Comparison of ENCODE assay signal across 8 mouse cellular contexts in the genomic region with DNA sequence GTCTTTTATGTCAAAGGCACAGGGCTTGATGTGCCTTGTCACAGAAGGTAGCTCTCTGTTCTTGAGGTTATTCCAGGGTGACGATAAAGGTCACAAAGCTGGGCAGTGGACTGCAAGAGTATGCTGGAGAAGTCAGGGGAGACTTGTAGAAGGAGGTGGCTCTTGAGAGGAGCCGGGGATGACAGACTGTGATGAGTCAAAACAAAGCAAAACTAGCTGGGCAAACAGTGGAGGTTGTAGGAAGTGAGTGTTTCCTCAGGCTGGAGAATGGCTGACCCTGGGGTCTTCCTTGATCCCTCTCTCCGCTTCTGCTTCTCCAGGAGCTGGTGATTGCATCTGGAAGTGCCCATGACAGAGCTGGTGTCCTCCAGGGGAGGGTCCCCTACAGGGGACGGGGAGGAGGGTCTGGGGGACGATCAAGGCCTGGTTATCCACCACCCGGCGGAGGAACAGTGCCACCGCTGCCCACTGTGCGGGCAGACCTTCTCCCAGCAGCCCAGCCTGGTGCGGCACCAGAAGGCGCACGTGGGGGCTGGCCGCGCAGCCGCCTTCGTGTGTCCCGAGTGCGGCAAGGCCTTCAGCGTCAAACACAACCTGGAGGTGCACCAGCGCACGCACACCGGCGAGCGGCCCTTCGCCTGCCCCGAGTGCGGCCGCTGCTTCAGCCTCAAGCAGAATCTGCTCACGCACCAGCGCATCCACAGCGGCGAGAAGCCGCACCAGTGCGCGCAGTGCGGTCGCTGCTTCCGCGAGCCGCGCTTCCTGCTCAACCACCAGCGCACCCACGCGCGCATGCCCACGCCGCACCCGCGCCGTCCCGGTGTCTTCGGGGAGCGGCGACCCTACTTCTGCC. TPM values are rescaled to one million over a fixed set of nuclear protein-coding genes. Genes with fewer than 3 reads are reported as not detected.
DNase-seq lines count a peak whose midpoint lies in the region; ATAC-seq and TF ChIP-seq lines count a peak whose summit lies in the region.

No protein-coding gene starts in this region.

- 0 out of 2 replicates have a peak, but pooled peaks have one; percentile 16 for ATAC-seq in heart, embryonic 11.5 days (replicated peaks; ENCODE audit: insufficient number of reproducible peaks, low FRiP score, low TSS enrichment)
- peak; percentile 45 for ATAC-seq in forebrain, embryonic 12.5 days (ENCODE audit: low FRiP score)
- peak; percentile 27; the same call in 1 of the 2 replicates for ATAC-seq in kidney, embryonic 15.5 days (replicated peaks; ENCODE audit: low FRiP score)
- ATAC-seq in liver, embryonic 14.5 days (ENCODE audit: insufficient read depth): no peak

- H3K4me3 ChIP-seq in heart, embryonic 11.5 days (ENCODE audit: low read depth, low read length): peak overlapping the region; percentile 37
- peak overlapping the region; percentile 44 for H3K4me3 ChIP-seq in forebrain, embryonic 12.5 days (replicated peaks)
- peak overlapping the region; percentile 47 for H3K4me3 ChIP-seq in kidney, embryonic 15.5 days (replicated peaks)
- peak overlapping the region in 1 of 2 experiments; percentile 34; a peak in 3 of 4 replicates for H3K4me3 ChIP-seq in liver, embryonic 14.5 days (ENCODE audit: insufficient read depth in 1 of 2, low read depth in 2 of 2, low read length in 2 of 2)

- no peaks in the 10 kb centered on the region for H3K36me3 ChIP-seq in heart, embryonic 11.5 days (ENCODE audit: control insufficient read depth, insufficient read depth, low read length)
- H3K36me3 ChIP-seq in forebrain, embryonic 12.5 days (replicated peaks): no peaks in the 10 kb centered on the region
- no peaks in the 10 kb centered on the region for H3K36me3 ChIP-seq in kidney, embryonic 15.5 days
- H3K36me3 ChIP-seq in liver, embryonic 14.5 days (replicated peaks; ENCODE audit: control insufficient read depth, insufficient read depth, low read depth): no peaks in the 10 kb centered on the region

- H3K4me1 ChIP-seq in heart, embryonic 11.5 days (ENCODE audit: control insufficient read depth, insufficient read depth, low read length): peaks cover 21% of the 10 kb centered on the region
- peaks cover 23% of the 10 kb centered on the region for H3K4me1 ChIP-seq in forebrain, embryonic 12.5 days
- peaks cover 39% of the 10 kb centered on the region for H3K4me1 ChIP-seq in kidney, embryonic 15.5 days
- no peaks in the 10 kb centered on the region for H3K4me1 ChIP-seq in liver, embryonic 14.5 days (replicated peaks; ENCODE audit: control insufficient read depth in 2 of 2, insufficient read depth in 2 of 2, low read length in 1 of 2)

- peak overlapping the region; percentile 65 for H3K9ac ChIP-seq in heart, embryonic 11.5 days (ENCODE audit: low read depth, low read length)
- peak overlapping the region; percentile 49 for H3K9ac ChIP-seq in forebrain, embryonic 12.5 days
- peak overlapping the region; percentile 48 for H3K9ac ChIP-seq in kidney, embryonic 15.5 days
- no peak overlapping the region for H3K9ac ChIP-seq in liver, embryonic 14.5 days (replicated peaks)

- H3K27me3 ChIP-seq in heart, embryonic 11.5 days (ENCODE audit: control insufficient read depth, insufficient read depth, low read length): peaks cover 32% of the 10 kb centered on the region
- H3K27me3 ChIP-seq in forebrain, embryonic 12.5 days: peaks cover 62% of the 10 kb centered on the region
- H3K27me3 ChIP-seq in kidney, embryonic 15.5 days: peaks cover 38% of the 10 kb centered on the region
- peaks cover 10% of the 10 kb centered on the region for H3K27me3 ChIP-seq in liver, embryonic 14.5 days (ENCODE audit: control insufficient read depth, insufficient read depth, low read length)

- TF ChIP-seq EP300 in liver, embryonic 14.5 days (IDR thresholded peaks at IDR 0.05; ENCODE audit: low read depth): no peak

- no peak for DNase-seq in heart, postnatal 36 days
- DNase-seq in brain, adult 2 months (ENCODE audit: low read depth, low spot score): peak; percentile 70
- no peak for DNase-seq in liver, embryonic 14.5 days (ENCODE audit: low read depth in 3 of 3, low spot score in 3 of 3)
- peak; percentile 77 for DNase-seq in retina, postnatal 1 day
- DNase-seq in gastrocnemius, postnatal 14 days: no peak

- no peak overlapping the region for H3K27ac ChIP-seq in heart, embryonic 11.5 days (ENCODE audit: low read depth, low read length)
- H3K27ac ChIP-seq in forebrain, embryonic 12.5 days: no peak overlapping the region
- H3K27ac ChIP-seq in kidney, embryonic 15.5 days: peak overlapping the region; percentile 75
- no peak overlapping the region for H3K27ac ChIP-seq in liver, embryonic 14.5 days

- H3K9me3 ChIP-seq in heart, embryonic 11.5 days (replicated peaks; ENCODE audit: control insufficient read depth, low read length): no peaks in the 10 kb centered on the region
- no peaks in the 10 kb centered on the region for H3K9me3 ChIP-seq in forebrain, embryonic 12.5 days
- H3K9me3 ChIP-seq in kidney, embryonic 15.5 days (replicated peaks): no peaks in the 10 kb centered on the region
- H3K9me3 ChIP-seq in liver, embryonic 14.5 days (ENCODE audit: control insufficient read depth, low read length): no peaks in the 10 kb centered on the region

- no peak for TF ChIP-seq CTCF in liver, embryonic 14.5 days (IDR thresholded peaks at IDR 0.05; ENCODE audit: low read depth)

- intact Hi-C loops in heart, postnatal 36 days (cut with DNase I): no loop called here
- intact Hi-C loops in gastrocnemius, postnatal 14 days (cut with DNase I; ENCODE audit: low total_unique reads): no loop called here

- 5% methylated on average over 54 of the region's 54 CpGs for WGBS in heart, embryonic 11.5 days (ENCODE audit: insufficient replicate concordance)
- 6% methylated on average over 54 of the region's 54 CpGs for WGBS in forebrain, embryonic 12.5 days
- 7% methylated on average over 53 of the region's 54 CpGs for WGBS in kidney, embryonic 15.5 days
- 11% methylated on average over 54 of the region's 54 CpGs for WGBS in liver, embryonic 14.5 days (ENCODE audit: insufficient replicate concordance)

- peak overlapping the region; percentile 89 for H3K4me2 ChIP-seq in heart, embryonic 11.5 days
- H3K4me2 ChIP-seq in forebrain, embryonic 12.5 days: peak overlapping the region; percentile 77
- H3K4me2 ChIP-seq in kidney, embryonic 15.5 days: peak overlapping the region; percentile 90
- H3K4me2 ChIP-seq in liver, embryonic 14.5 days (ENCODE audit: low read depth): peak overlapping the region; percentile 55

RNA-seq across cellular contexts. Expression of gene AI854703, which starts 2.5 kb away (rescaled TPM):
- 0.66 and 0.83 TPM in 2 replicates for polyA plus RNA-seq in heart, embryonic 11.5 days (2014; fragmentation: Nextera tagmentation; extraction: Ambion mirVana)
- under 1 TPM; 0.33 to 0.38 TPM for total RNA-seq in heart, postnatal 36 days (2021)
- polyA plus RNA-seq in forebrain, embryonic 12.5 days (2016; fragmentation: Nextera tagmentation; extraction: Ambion mirVana): 1.2 and 1.6 TPM in 2 replicates
- 3.0 and 3.1 TPM in 2 replicates for polyA plus RNA-seq in kidney, embryonic 15.5 days (2015; fragmentation: Nextera tagmentation; extraction: Ambion mirVana)
- polyA plus RNA-seq in liver, embryonic 14.5 days (2012; rRNA removed): 0.31 and 0.34 TPM in 2 replicates
- 0.06 and 0.27 TPM in 2 replicates for polyA plus RNA-seq in liver, embryonic 14.5 days (2014; fragmentation: Nextera tagmentation; extraction: Ambion mirVana)
- total RNA-seq in gastrocnemius, postnatal 14 days (2021): under 1 TPM; 0.40 to 0.45 TPM

RNA-seq across cellular contexts. Expression of gene Gimap8, which starts 18.0 kb away (rescaled TPM):
- polyA plus RNA-seq in heart, embryonic 11.5 days (2014; fragmentation: Nextera tagmentation; extraction: Ambion mirVana): 0.26 and 0.68 TPM in 2 replicates
- total RNA-seq in heart, postnatal 36 days (2021): 1 to 10 TPM; 6.7 to 6.8 TPM
- polyA plus RNA-seq in forebrain, embryonic 12.5 days (2016; fragmentation: Nextera tagmentation; extraction: Ambion mirVana): 0.36 TPM in 2 replicates
- 3.3 and 3.8 TPM in 2 replicates for polyA plus RNA-seq in kidney, embryonic 15.5 days (2015; fragmentation: Nextera tagmentation; extraction: Ambion mirVana)
- 0.90 and 1.3 TPM in 2 replicates for polyA plus RNA-seq in liver, embryonic 14.5 days (2012; rRNA removed)
- 0.17 and 0.18 TPM in 2 replicates for polyA plus RNA-seq in liver, embryonic 14.5 days (2014; fragmentation: Nextera tagmentation; extraction: Ambion mirVana)
- total RNA-seq in gastrocnemius, postnatal 14 days (2021): 1 to 10 TPM; 4.3 to 5.3 TPM

RNA-seq across cellular contexts. Expression of gene Zfp775, which starts 27.2 kb away (rescaled TPM):
- polyA plus RNA-seq in heart, embryonic 11.5 days (2014; fragmentation: Nextera tagmentation; extraction: Ambion mirVana): 5.8 and 6.0 TPM in 2 replicates
- total RNA-seq in heart, postnatal 36 days (2021): 10 to 100 TPM; 10.4 to 10.7 TPM
- 13.4 and 14.9 TPM in 2 replicates for polyA plus RNA-seq in forebrain, embryonic 12.5 days (2016; fragmentation: Nextera tagmentation; extraction: Ambion mirVana)
- 7.0 and 7.9 TPM in 2 replicates for polyA plus RNA-seq in kidney, embryonic 15.5 days (2015; fragmentation: Nextera tagmentation; extraction: Ambion mirVana)
- 1.0 TPM in 2 replicates for polyA plus RNA-seq in liver, embryonic 14.5 days (2012; rRNA removed)
- 1.4 and 1.7 TPM in 2 replicates for polyA plus RNA-seq in liver, embryonic 14.5 days (2014; fragmentation: Nextera tagmentation; extraction: Ambion mirVana)
- 1 to 10 TPM; 5.2 to 5.5 TPM for total RNA-seq in gastrocnemius, postnatal 14 days (2021)

RNA-seq across cellular contexts. Expression of gene Gm44965, which starts 35.3 kb away (rescaled TPM):
- polyA plus RNA-seq in heart, embryonic 11.5 days (2014; fragmentation: Nextera tagmentation; extraction: Ambion mirVana): not detected in 2 replicates
- 1 to 10 TPM in 1 of 2 experiments, not detected in 1; 3.7 TPM for total RNA-seq in heart, postnatal 36 days (2021)
- not detected in 2 replicates for polyA plus RNA-seq in forebrain, embryonic 12.5 days (2016; fragmentation: Nextera tagmentation; extraction: Ambion mirVana)
- not detected in 2 replicates for polyA plus RNA-seq in kidney, embryonic 15.5 days (2015; fragmentation: Nextera tagmentation; extraction: Ambion mirVana)
- polyA plus RNA-seq in liver, embryonic 14.5 days (2012; rRNA removed): not detected in 2 replicates
- polyA plus RNA-seq in liver, embryonic 14.5 days (2014; fragmentation: Nextera tagmentation; extraction: Ambion mirVana): not detected in 2 replicates
- 1 to 10 TPM in 1 of 2 experiments, not detected in 1; 2.0 TPM for total RNA-seq in gastrocnemius, postnatal 14 days (2021)

RNA-seq across cellular contexts. Expression of gene Repin1, which starts 35.4 kb away (rescaled TPM):
- 22.0 and 26.5 TPM in 2 replicates for polyA plus RNA-seq in heart, embryonic 11.5 days (2014; fragmentation: Nextera tagmentation; extraction: Ambion mirVana)
- total RNA-seq in heart, postnatal 36 days (2021): 10 to 100 TPM; 27.3 to 33.7 TPM
- polyA plus RNA-seq in forebrain, embryonic 12.5 days (2016; fragmentation: Nextera tagmentation; extraction: Ambion mirVana): 46.7 and 50.0 TPM in 2 replicates
- polyA plus RNA-seq in kidney, embryonic 15.5 days (2015; fragmentation: Nextera tagmentation; extraction: Ambion mirVana): 43.8 and 47.3 TPM in 2 replicates
- 7.1 and 7.3 TPM in 2 replicates for polyA plus RNA-seq in liver, embryonic 14.5 days (2012; rRNA removed)
- 6.3 and 6.5 TPM in 2 replicates for polyA plus RNA-seq in liver, embryonic 14.5 days (2014; fragmentation: Nextera tagmentation; extraction: Ambion mirVana)
- total RNA-seq in gastrocnemius, postnatal 14 days (2021): 10 to 100 TPM; 18.5 to 19.0 TPM

Comparison
In these comparisons a context has a peak if more than half of its experiments do, and no peak if none do; other contexts are left out.
1. DNase-seq: peak in brain, adult 2 months (single experiment) and retina, postnatal 1 day (single experiment); none in heart, postnatal 36 days (0 of 2), liver, embryonic 14.5 days (0 of 3) and gastrocnemius, postnatal 14 days (single experiment).
2. Peak in every context shown above with its lines, with median percentiles within 50 percentile points of each other: H3K4me2 ChIP-seq.